Mouse (Mus musculus): Measurements from ENCODE around the gene Zdhhc19.

The Zdhhc19 gene

DNA sequence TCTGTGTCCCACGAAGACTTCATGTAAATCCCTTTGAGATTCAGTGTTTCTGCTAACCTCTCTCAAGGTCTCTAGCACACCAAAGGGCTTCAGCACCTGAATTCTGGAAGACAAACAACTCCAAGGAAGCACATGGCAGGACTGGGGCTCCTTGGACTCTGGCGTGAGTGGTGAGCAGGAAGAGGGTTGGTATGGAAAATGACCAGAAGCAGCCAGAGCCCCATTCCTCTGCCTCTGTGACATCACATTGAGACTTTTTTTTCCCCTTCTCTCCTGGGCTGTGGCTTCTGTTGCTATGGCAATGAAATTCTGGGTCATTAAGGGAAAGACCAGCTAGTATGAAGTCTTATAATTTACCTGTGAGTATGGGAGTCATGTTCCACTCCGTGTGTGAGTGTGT lies at the start of gene Zdhhc19:
Zdhhc19 (plus strand) TSS at position 301 of the 400 bp plus-strand sequence.
- no peak for DNase-seq

DNA sequence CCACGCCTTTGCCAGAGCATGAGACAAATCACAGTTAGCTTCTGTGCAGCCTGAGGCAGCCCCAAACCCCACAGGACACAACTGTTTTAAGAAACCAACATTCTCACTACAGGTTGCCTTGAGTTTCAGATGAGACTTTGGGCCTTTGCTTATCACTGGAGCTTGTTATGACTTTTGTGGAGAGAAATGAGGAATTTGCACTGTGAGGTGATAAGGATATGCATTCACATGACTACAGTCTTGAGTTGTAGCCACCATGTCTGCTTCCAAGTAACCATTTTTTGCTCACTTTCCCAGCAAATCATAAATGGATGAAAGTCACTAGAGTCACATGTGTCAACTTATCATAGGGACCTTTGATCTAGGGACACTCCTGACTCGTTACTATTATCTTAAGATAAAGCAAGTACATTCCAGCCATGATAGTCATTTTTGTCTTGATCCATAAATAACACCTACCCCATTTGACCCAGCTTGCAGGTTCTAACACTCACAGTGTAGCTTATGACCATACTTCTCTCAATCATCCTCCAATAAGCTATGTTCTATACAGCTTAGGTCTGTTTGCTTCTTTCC lies 49.4 kb upstream of the Zdhhc19 start:
- no peak for DNase-seq

DNA sequence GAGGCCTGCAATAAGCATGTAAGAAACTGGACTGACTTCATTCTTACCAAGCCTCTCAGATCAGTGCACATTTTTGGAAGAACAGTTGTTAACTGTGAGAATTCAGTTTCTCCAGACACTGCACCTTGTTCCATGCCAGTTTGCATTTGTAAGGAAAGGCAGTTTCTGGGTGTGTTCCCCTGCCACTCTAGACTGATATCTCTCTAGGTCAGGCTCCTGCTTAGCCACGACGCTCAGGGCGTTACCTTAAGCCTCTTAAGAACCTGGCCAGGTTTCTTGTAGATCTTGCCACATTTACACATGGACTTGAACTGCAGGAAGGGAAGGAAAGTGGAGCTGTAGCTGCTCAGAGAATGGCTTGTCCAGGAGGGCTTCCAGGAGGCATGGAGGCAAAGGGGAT lies 46.4 kb upstream of the Zdhhc19 start:
- DNase-seq: no peak

DNA sequence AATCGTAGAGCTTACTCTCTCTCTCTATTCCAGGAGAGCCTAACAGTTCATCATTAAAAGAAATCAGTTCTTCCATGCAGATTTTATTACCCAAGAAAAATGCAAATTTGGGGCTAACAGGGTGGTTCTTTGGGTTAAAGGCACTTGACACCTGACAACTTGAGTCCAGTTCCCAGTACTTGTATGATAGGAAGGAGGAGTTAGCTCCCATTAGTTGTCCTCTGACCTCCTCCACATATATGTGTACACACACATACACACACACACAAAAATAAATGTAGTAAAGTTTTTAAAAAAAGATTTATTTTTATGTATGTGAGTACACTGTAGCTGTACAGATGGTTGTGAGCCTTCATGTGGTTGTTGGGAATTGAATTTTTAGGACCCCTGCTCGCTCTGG lies 45.9 kb upstream of the Zdhhc19 start:
- no peak for DNase-seq

- DNase-seq: no peak
Measured at GRCm38 (mm10) chr16:32453102-32453501, 43.0 kb upstream of the Zdhhc19 start.

- no peak for DNase-seq
Measured at GRCm38 (mm10) chr16:32454646-32455045, 41.4 kb upstream of the Zdhhc19 start.

DNA sequence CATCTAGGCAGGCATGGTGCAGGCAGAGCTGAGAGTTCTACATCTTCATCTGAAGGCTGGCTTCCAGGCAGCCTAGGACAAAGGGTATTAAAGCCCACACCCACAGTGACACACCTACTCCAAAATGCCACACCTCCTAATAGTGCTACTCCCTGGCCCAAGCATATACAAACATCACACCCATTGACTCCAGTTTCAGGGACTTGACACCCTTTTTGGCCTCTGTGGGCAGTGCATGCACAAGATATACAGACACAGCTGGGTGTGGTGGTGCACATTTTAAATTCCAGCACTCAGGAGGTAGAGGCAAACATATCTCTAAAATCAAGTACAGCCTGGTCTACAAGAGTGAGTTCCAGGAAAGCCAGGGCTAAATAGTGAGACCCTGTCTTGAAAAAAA lies 40.0 kb upstream of the Zdhhc19 start:
- DNase-seq: no peak

DNA sequence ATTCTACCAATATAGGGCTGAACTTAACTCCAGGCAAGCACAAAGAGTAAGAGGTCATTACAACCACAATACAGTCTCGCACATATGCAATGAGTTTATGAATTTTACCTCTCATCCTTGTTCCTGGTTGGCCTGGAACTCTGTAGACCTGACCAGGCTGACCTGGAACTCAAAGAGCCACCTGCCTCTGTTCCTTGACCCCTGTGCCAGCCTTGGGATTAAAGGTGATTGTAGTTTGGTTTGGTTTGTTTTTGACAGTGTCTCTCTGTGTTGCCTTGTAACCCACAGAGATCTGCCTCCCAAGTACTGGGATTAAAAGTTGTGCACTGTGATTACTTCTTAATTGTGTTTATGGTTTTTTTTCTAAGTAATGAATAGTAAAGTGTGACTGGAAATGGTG lies 39.3 kb upstream of the Zdhhc19 start:
- DNase-seq: no peak

GRCm38 (mm10) chr16:32457589-32458386 lies 38.3 kb upstream of the Zdhhc19 start:
- DNase-seq: peak; percentile 60

DNA sequence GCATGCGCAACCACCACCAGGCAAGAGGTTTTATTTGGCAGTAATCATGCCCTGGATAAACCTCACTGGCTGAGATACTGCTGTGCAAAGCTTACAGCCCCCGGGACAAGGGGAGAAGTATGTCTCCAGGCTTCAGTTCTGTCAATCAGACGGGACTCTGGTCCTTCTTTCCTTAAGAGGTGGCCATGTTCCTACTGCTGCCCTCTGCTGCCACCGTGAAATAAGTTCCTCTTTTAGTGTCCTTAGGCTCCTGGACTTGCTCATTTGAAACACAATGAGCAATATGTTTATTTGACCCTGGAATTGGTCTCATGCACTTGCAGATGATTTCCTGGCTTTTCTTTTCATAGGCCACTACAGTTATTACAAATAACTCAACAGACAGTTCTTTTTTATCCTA lies 35.5 kb upstream of the Zdhhc19 start:
- no peak for DNase-seq

GRCm38 (mm10) chr16:32461713-32462112 lies 34.4 kb upstream of the Zdhhc19 start:
- DNase-seq: no peak

- no peak for DNase-seq
Measured at GRCm38 (mm10) chr16:32462950-32463349, 33.1 kb upstream of the Zdhhc19 start.

GRCm38 (mm10) chr16:32463426-32463825 lies 32.6 kb upstream of the Zdhhc19 start:
- no peak for DNase-seq

DNA sequence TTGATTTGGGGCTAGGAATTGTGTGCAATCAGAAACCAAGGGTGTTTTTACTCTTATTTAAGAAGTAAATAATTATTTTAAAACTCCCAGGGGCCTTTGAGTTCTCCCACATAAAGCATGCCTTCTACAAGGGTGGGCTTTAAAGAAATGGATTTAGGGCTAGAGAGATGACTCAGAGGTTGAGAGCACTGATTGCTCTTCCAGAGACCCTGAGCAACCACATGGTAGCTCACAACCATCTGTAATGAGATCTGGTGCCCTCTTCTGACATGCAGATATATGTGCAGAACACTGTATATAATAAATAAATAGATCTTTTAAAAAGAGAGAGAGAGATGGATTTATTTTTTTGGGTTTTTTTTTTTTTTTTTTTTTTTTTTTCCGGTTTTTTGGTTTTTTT lies 31.2 kb upstream of the Zdhhc19 start:
- no peak for DNase-seq

GRCm38 (mm10) chr16:32468488-32468887 lies 27.6 kb upstream of the Zdhhc19 start:
- DNase-seq: no peak

DNA sequence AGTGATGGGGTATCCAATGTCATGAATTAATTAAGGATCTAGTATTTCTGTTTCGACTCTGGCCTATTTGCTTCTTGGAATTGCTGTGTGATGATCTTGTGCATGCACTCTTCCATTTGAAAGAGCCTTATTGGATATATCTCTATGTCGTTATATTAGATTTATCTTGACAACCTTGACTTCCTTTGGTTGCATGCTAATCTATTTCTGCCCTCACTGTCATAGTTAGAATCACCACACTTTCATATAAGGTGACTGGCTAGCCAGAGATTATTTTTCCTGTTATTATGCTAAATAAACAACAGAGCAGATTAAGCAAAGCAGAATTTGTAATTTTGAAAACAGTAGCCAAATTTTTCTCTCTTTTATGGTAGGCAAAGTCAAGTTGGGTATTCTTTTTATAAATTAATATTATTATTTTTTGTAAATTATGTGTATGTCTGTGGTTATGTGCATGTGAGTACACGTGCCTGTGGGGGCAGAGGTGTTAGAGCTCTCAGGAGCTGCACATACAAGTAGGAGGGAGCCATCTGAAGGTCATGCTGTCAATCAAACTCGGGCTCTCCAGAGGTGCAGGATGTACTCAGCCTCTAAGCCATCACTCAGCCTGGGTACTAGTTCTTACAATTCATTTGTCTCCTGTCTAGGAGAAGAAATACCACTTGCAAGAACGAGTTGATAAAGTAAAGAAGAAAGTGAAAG lies 26.5 kb upstream of the Zdhhc19 start:
- DNase-seq: no peak

DNA sequence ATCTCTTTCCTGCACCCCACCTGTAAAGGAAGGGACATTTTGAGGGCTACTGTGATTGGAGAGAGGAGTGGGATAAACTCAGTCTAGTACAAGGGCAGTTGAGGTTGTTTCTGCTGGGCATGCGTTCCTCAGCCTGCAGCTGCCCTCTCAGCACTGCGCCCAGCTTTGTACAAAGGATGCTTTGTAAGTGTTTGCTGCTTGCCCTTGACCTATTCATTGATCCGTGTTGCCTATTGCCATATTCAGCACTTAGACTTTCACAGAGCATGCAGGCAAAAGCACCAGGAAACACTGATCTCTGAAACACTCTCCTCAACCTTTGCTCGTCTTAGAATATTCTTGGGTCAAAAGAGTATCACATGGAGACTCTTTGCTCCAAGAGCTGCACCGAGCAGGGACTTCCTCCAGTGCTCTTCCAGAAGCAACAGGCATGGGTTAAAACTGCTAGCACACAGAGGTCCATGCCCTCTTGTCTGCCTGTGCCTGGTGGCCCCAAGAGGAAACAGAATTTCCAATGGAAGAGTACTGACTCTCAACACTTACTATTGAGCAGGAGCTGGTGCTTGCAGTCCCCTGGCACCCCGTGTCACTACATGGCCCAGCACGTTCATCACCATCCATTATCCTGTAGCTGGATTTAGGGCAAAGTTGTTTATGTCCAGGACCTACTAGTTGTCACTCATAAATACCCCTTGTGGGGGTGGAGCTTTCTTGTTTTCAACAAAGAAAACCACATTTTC lies 23.6 kb upstream of the Zdhhc19 start:
- no peak for DNase-seq

DNA sequence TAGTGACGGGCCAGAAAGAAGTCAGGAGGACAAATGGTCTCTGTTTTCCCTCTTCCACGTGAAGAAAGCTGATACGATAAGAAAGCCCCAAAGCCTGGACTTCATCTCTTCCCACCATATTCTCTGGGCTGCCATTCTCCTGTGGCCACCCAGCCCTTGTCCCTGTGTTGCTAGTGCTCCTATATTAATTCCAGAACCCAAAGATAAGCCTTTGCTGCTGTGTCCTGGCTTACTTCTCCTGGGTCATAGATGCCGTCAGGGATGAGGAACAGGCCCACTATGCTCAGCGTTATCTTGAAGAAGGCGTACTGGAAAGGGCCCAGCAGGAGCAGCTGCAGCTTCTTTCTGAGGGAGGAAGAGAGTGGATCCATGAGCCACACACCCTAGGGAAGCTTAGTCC lies 18.8 kb upstream of the Zdhhc19 start:
- DNase-seq: no peak

GRCm38 (mm10) chr16:32479415-32479814 lies 16.6 kb upstream of the Zdhhc19 start:
- DNase-seq: no peak

GRCm38 (mm10) chr16:32484431-32484871 lies 11.6 kb upstream of the Zdhhc19 start:
- DNase-seq: no peak

- DNase-seq: no peak
Measured at GRCm38 (mm10) chr16:32485209-32485608, 10.9 kb upstream of the Zdhhc19 start.

DNA sequence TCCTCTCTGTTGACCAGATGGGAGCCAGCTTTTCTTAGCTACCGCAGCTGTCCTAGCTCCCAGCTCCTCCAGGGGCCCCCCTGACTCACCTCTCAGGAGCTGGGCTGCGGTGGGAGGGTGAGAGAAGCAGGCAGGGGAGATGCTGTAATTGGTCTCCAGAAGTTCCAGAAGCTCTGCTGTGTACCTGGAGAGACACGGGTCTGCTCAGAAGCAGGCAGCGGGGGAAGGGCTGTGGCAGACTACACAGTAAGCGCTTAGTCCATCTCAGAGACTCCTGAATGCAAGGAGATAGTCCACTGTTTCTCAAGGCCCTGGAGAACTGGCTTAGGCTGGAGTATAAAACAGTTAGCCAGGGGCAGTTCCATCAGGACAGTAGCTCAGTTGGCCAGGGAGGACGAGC lies 10.0 kb upstream of the Zdhhc19 start:
- DNase-seq: no peak

All from cerebellum, adult 9-11 months (tissue).